Mouse (Mus musculus) erythroblast, embryonic 14.5 days (primary cell): ENCODE data around the gene Abr. TPM values are rescaled to one million over a fixed set of nuclear protein-coding genes. Genes with fewer than 3 reads are reported as not detected.

Experiments used
- H3K27me3 ChIP-seq: 2 replicates; pipeline ENCODE4 v1.6.1; 2012; ENCODE audit warnings: inconsistent platforms; ENCODE audit not compliant: control insufficient read depth
- H3K36me3 ChIP-seq: 2 replicates; pipeline ENCODE4 v1.6.1; 2012; ENCODE audit warnings: mild to moderate bottlenecking, inconsistent platforms; ENCODE audit not compliant: control insufficient read depth
- H3K4me1 ChIP-seq: 2 replicates; pipeline ENCODE4 v1.6.1; 2012; ENCODE audit warnings: inconsistent platforms; ENCODE audit not compliant: control insufficient read depth
- H3K4me3 ChIP-seq: replicated peaks from 2 replicates; pipeline ENCODE3; 2012; ENCODE audit warnings: moderate library complexity, mild to moderate bottlenecking, inconsistent platforms
- H3K9me3 ChIP-seq: 2 replicates; pipeline ENCODE4 v1.6.1; 2012; ENCODE audit warnings: low read length, inconsistent platforms, mixed read lengths; ENCODE audit not compliant: control insufficient read depth
- GATA1 ChIP-seq: IDR thresholded peaks from 2 replicates; pipeline ENCODE4 v1.6.1; 2012; ENCODE audit warnings: low read length, inconsistent platforms, mixed read lengths
- TAL1 ChIP-seq: IDR thresholded peaks from 3 replicates; pipeline ENCODE4 v1.6.1; 2012; ENCODE audit warnings: low read length, inconsistent platforms, mixed read lengths
- polyA plus RNA-seq: library from polyadenylated mRNA; stranded (reverse); fragments of >175 nt; gene quantifications from 2 replicates; pipeline ENCODE4 v1.2.3, GENCODE M21; 2012

The Abr gene
- polyA plus RNA-seq, 1 experiment, result 0.03 TPM

- Histone ChIP-seq H3K27me3 (peaks cover 31% of the 10 kb centered on the region), H3K36me3 (no peaks in the 10 kb centered on the region), H3K9me3 (no peaks in the 10 kb centered on the region), H3K4me3 (peak overlapping the region; percentile 52), H3K4me1 (peaks cover 11% of the 10 kb centered on the region)
- TF ChIP-seq GATA1, result no peak
- TF ChIP-seq TAL1, result no peak
Observed at GRCm38 (mm10) chr11:76493811-76494274, 128.3 kb downstream of the Abr start.

GRCm38 (mm10) chr11:76493167-76493566, 128.9 kb downstream of the Abr start:
- Histone ChIP-seq H3K4me1 (peaks cover 11% of the 10 kb centered on the region), H3K36me3 (no peaks in the 10 kb centered on the region), H3K9me3 (no peaks in the 10 kb centered on the region), H3K27me3 (peaks cover 31% of the 10 kb centered on the region), H3K4me3 (no peak overlapping the region)
- TF ChIP-seq GATA1 (no peak), TAL1 (no peak)

- H3K27me3 ChIP-seq, result peaks cover 31% of the 10 kb centered on the region
- H3K36me3 ChIP-seq, result no peaks in the 10 kb centered on the region
- H3K9me3 ChIP-seq, result no peaks in the 10 kb centered on the region
- TF ChIP-seq TAL1, result no peak
- TF ChIP-seq GATA1, result no peak
- no peak overlapping the region for H3K4me3 ChIP-seq
- peaks cover 11% of the 10 kb centered on the region for H3K4me1 ChIP-seq
Observed at GRCm38 (mm10) chr11:76491817-76492216, 130.3 kb downstream of the Abr start.

GRCm38 (mm10) chr11:76489407-76489806, 132.7 kb downstream of the Abr start:
- peaks cover 18% of the 10 kb centered on the region for H3K27me3 ChIP-seq
- TF ChIP-seq GATA1 (no peak), TAL1 (no peak)
- no peaks in the 10 kb centered on the region for H3K9me3 ChIP-seq
- peaks cover 6% of the 10 kb centered on the region for H3K4me1 ChIP-seq
- H3K4me3 ChIP-seq, result no peak overlapping the region
- H3K36me3 ChIP-seq, result no peaks in the 10 kb centered on the region

DNA sequence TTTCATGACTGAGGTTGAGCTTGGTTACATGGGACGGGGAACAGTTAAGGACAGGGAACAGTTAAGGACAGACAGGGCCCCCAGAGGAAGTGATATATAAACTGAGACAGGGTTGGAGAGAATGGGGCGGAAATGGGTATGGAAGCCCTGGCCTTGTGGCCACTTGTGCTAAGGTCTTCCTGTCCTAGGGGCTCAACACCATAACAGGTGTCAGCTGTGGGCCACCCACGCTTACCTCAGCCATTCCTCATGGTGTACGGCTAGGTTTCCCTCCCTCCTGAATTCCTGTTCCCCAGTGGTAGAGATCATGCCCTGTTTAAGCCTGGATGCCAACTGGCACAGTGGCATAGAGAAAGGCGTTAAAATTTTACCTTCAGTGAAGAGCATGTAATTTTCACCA, 135.1 kb downstream of the Abr start:
- no peaks in the 10 kb centered on the region for H3K36me3 ChIP-seq
- TF ChIP-seq GATA1 (no peak), TAL1 (no peak)
- H3K4me3 ChIP-seq, result no peak overlapping the region
- H3K4me1 ChIP-seq, result peaks cover 7% of the 10 kb centered on the region
- no peaks in the 10 kb centered on the region for H3K9me3 ChIP-seq
- H3K27me3 ChIP-seq, result no peaks in the 10 kb centered on the region

GRCm38 (mm10) chr11:76484033-76484432, 138.1 kb downstream of the Abr start:
- H3K4me3 ChIP-seq, result no peak overlapping the region
- TF ChIP-seq GATA1 (no peak), TAL1 (no peak)
- H3K36me3 ChIP-seq, result no peaks in the 10 kb centered on the region
- no peaks in the 10 kb centered on the region for H3K27me3 ChIP-seq
- no peaks in the 10 kb centered on the region for H3K9me3 ChIP-seq
- peaks cover 7% of the 10 kb centered on the region for H3K4me1 ChIP-seq

DNA sequence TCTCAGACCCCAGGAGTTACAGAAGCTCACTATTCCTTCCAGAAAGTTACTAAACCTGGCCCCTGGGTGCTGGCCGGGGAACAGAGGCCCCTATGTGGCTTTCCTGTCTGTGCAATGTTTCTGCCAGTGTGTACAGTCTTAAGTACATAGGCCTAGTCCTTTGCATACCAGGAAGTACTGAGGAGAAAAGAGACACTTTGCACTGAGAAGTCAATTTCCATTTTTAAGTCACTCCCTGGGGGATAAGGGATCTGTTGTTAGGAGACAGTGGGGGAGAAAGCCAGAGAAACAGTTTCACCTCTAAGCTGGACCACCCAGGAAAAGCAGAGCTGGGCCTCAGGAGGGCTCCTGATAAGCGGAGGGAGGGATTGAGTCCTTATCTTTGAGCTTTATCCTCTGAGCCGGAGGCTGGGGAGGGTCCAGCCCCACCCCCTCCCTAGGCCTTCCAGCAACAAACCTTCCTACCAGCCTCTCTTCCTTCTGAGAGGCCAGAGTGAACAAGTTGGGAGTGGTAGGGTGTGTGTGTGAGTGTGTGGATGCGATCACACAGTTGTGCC, 138.9 kb downstream of the Abr start:
- H3K27me3 ChIP-seq, result no peaks in the 10 kb centered on the region
- no peak for TF ChIP-seq TAL1
- no peak for TF ChIP-seq GATA1
- no peaks in the 10 kb centered on the region for H3K36me3 ChIP-seq
- H3K4me3 ChIP-seq, result no peak overlapping the region
- peaks cover 7% of the 10 kb centered on the region for H3K4me1 ChIP-seq
- H3K9me3 ChIP-seq, result no peaks in the 10 kb centered on the region

- Histone ChIP-seq H3K36me3 (no peaks in the 10 kb centered on the region), H3K9me3 (no peaks in the 10 kb centered on the region), H3K4me1 (peaks cover 7% of the 10 kb centered on the region), H3K4me3 (no peak overlapping the region), H3K27me3 (no peaks in the 10 kb centered on the region)
- no peak for TF ChIP-seq TAL1
- TF ChIP-seq GATA1, result no peak
Observed at GRCm38 (mm10) chr11:76482697-76483096, 139.4 kb downstream of the Abr start.

DNA sequence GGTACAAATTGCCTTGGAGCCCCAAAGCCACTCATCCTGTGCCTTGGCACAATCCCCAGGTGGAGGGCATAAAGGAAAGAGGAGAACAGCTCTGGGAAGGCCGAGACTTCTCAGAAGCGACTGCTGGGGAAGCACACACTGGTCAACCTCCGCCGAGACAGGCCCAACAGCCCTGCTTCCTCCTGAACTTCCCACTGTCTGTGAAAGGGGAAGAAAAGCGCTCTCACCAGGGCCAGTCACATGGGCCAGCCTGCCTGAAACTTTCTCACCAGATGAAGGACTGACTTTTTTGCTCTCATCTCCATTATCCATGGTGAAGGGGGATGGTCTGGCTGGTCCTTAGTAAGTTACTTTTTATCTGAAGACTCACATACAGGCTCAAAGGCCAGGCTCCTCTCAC, 139.9 kb downstream of the Abr start:
- Histone ChIP-seq H3K27me3 (no peaks in the 10 kb centered on the region), H3K4me3 (no peak overlapping the region), H3K9me3 (no peaks in the 10 kb centered on the region), H3K36me3 (no peaks in the 10 kb centered on the region), H3K4me1 (peaks cover 7% of the 10 kb centered on the region)
- TF ChIP-seq GATA1, result no peak
- no peak for TF ChIP-seq TAL1

- H3K4me3 ChIP-seq, result no peak overlapping the region
- TF ChIP-seq TAL1, result no peak
- no peak for TF ChIP-seq GATA1
- H3K4me1 ChIP-seq, result peaks cover 7% of the 10 kb centered on the region
- H3K9me3 ChIP-seq, result no peaks in the 10 kb centered on the region
- H3K36me3 ChIP-seq, result no peaks in the 10 kb centered on the region
- H3K27me3 ChIP-seq, result no peaks in the 10 kb centered on the region
Observed at GRCm38 (mm10) chr11:76479729-76480128, 142.4 kb downstream of the Abr start.
